Comparison of ENCODE assay signal across 8 mouse cellular contexts in genomic region chr11:64968507-64968906, GRCm38 (mm10). TPM values are rescaled to one million over a fixed set of nuclear protein-coding genes. Genes with fewer than 3 reads are reported as not detected.
DNase-seq lines count a peak whose midpoint lies in the region; ATAC-seq and TF ChIP-seq lines count a peak whose summit lies in the region.

No protein-coding gene starts in this region.

- H3K27ac ChIP-seq in forebrain, embryonic 10.5 days, result peak overlapping the region; percentile 53
- no peak overlapping the region for H3K27ac ChIP-seq in heart, embryonic 15.5 days
- no peak overlapping the region for H3K27ac ChIP-seq in liver, embryonic 11.5 days (ENCODE audit: low read depth, low read length)
- no peak overlapping the region for H3K27ac ChIP-seq in neural tube, embryonic 11.5 days (ENCODE audit: low read depth, low read length)

- H3K9ac ChIP-seq in heart, embryonic 15.5 days, result no peak overlapping the region
- no peak overlapping the region for H3K9ac ChIP-seq in liver, embryonic 11.5 days (ENCODE audit: low read depth, low read length)
- no peak overlapping the region for H3K9ac ChIP-seq in neural tube, embryonic 11.5 days (ENCODE audit: low read length)

- H3K4me3 ChIP-seq in forebrain, embryonic 10.5 days, result no peak overlapping the region
- no peak overlapping the region for H3K4me3 ChIP-seq in heart, embryonic 15.5 days
- no peak overlapping the region for H3K4me3 ChIP-seq in liver, embryonic 11.5 days (ENCODE audit: low read depth, low read length)
- H3K4me3 ChIP-seq in neural tube, embryonic 11.5 days (ENCODE audit: low read depth, low read length), result no peak overlapping the region

- TF ChIP-seq CTCF in brain, embryonic 14.5 days (IDR thresholded peaks at IDR 0.05; ENCODE audit: borderline replicate concordance, extremely low read depth, insufficient read depth, insufficient read length), result peak; percentile 88

- peaks cover 9% of the 10 kb centered on the region for H3K4me1 ChIP-seq in forebrain, embryonic 10.5 days
- no peaks in the 10 kb centered on the region for H3K4me1 ChIP-seq in heart, embryonic 15.5 days (replicated peaks)
- peaks cover 5% of the 10 kb centered on the region for H3K4me1 ChIP-seq in liver, embryonic 11.5 days (replicated peaks; ENCODE audit: control insufficient read depth, insufficient read depth, low read length)
- peaks cover 4% of the 10 kb centered on the region; the same call in 1 of the 2 replicates for H3K4me1 ChIP-seq in neural tube, embryonic 11.5 days (ENCODE audit: control insufficient read depth, insufficient read depth, low read length)

- 0 out of 2 replicates have a peak, but pooled peaks have one; percentile 35 for ATAC-seq in heart, embryonic 15.5 days (replicated peaks; ENCODE audit: insufficient number of reproducible peaks, insufficient read depth, low FRiP score, low read depth)
- ATAC-seq in liver, embryonic 11.5 days (replicated peaks; ENCODE audit: low FRiP score), result peak; percentile 63
- peak; percentile 91 for ATAC-seq in neural tube, embryonic 11.5 days (ENCODE audit: insufficient read depth, low FRiP score, low TSS enrichment)

- DNase-seq in ES-CJ7 (ENCODE audit: low read depth, low spot score), result peak; percentile 68
- DNase-seq in brain, embryonic 14.5 days (ENCODE audit: low read depth), result peak; percentile 93
- peak; percentile 82 for DNase-seq in forebrain, embryonic 10.5 days (ENCODE audit: extremely low spot score, low spot score)
- DNase-seq in kidney, postnatal 14 days, result peak; percentile 70
- peak; percentile 50 for DNase-seq in liver, embryonic 11.5 days (ENCODE audit: low spot score)
- peak; percentile 83 for DNase-seq in neural tube, embryonic 11.5 days (ENCODE audit: low spot score)
- peak; percentile 28 for DNase-seq in thymus, postnatal 25 days

- no peaks in the 10 kb centered on the region for H3K36me3 ChIP-seq in forebrain, embryonic 10.5 days (replicated peaks)
- no peaks in the 10 kb centered on the region for H3K36me3 ChIP-seq in heart, embryonic 15.5 days
- no peaks in the 10 kb centered on the region for H3K36me3 ChIP-seq in liver, embryonic 11.5 days (ENCODE audit: control insufficient read depth, insufficient read depth, low read length)
- H3K36me3 ChIP-seq in neural tube, embryonic 11.5 days (ENCODE audit: control insufficient read depth, insufficient read depth, low read length), result no peaks in the 10 kb centered on the region

- no peaks in the 10 kb centered on the region for H3K9me3 ChIP-seq in forebrain, embryonic 10.5 days
- no peaks in the 10 kb centered on the region for H3K9me3 ChIP-seq in heart, embryonic 15.5 days (replicated peaks)
- H3K9me3 ChIP-seq in liver, embryonic 11.5 days (ENCODE audit: control insufficient read depth, low read length), result no peaks in the 10 kb centered on the region
- H3K9me3 ChIP-seq in neural tube, embryonic 11.5 days (ENCODE audit: control insufficient read depth, low read length), result no peaks in the 10 kb centered on the region

- TF ChIP-seq POLR2A in brain, embryonic 14.5 days (IDR thresholded peaks at IDR 0.05; ENCODE audit: borderline replicate concordance, extremely low read depth, insufficient read depth, insufficient read length, poor library complexity, severe bottlenecking), result no peak

- H3K4me2 ChIP-seq in heart, embryonic 15.5 days, result no peak overlapping the region
- H3K4me2 ChIP-seq in liver, embryonic 11.5 days, result no peak overlapping the region
- H3K4me2 ChIP-seq in neural tube, embryonic 11.5 days (ENCODE audit: low read depth), result no peak overlapping the region

- peaks cover 21% of the 10 kb centered on the region for H3K27me3 ChIP-seq in forebrain, embryonic 10.5 days (ENCODE audit: poor library complexity, severe bottlenecking)
- H3K27me3 ChIP-seq in heart, embryonic 15.5 days, result peaks cover 12% of the 10 kb centered on the region; the same call in 1 of the 2 replicates
- peaks cover 3% of the 10 kb centered on the region; the same call in 1 of the 2 replicates for H3K27me3 ChIP-seq in liver, embryonic 11.5 days (replicated peaks; ENCODE audit: control insufficient read depth, insufficient read depth, low read length)
- no peaks in the 10 kb centered on the region for H3K27me3 ChIP-seq in neural tube, embryonic 11.5 days (ENCODE audit: control insufficient read depth, insufficient read depth, low read length)

- 8% methylated on average over 3 of the region's 3 CpGs for WGBS in forebrain, embryonic 10.5 days
- WGBS in heart, embryonic 15.5 days, result 4% methylated on average over 3 of the region's 3 CpGs
- 13% methylated on average over 3 of the region's 3 CpGs for WGBS in liver, embryonic 11.5 days
- WGBS in neural tube, embryonic 11.5 days, result 13% methylated on average over 3 of the region's 3 CpGs

RNA-seq across cellular contexts. Expression of gene Elac2, which starts 10.3 kb away (rescaled TPM):
- polyA plus RNA-seq in brain, embryonic 14.5 days (2012; rRNA removed), result 35.5 and 35.7 TPM in 2 replicates
- polyA plus RNA-seq in forebrain, embryonic 10.5 days (2016; fragmentation: Nextera tagmentation; extraction: Ambion mirVana), result 39.9 and 40.3 TPM in 2 replicates
- 16.7 and 20.6 TPM in 2 replicates for polyA plus RNA-seq in heart, embryonic 15.5 days (2015; fragmentation: Nextera tagmentation; extraction: Ambion mirVana)
- polyA plus RNA-seq in liver, embryonic 11.5 days (2014; fragmentation: Nextera tagmentation; extraction: Ambion mirVana), result 47.3 and 54.6 TPM in 2 replicates
- polyA plus RNA-seq in neural tube, embryonic 11.5 days (2014; fragmentation: Nextera tagmentation; extraction: Ambion mirVana), result 36.6 and 43.0 TPM in 2 replicates

Comparison
In these comparisons a context has a peak if more than half of its experiments do, and no peak if none do; other contexts are left out.
1. DNase-seq: peak in every context shown above with its lines; median percentile 93 in brain, embryonic 14.5 days; 83 in neural tube, embryonic 11.5 days; 82 in forebrain, embryonic 10.5 days; 70 in kidney, postnatal 14 days; 68 in ES-CJ7; 50 in liver, embryonic 11.5 days; 28 in thymus, postnatal 25 days.
2. ATAC-seq: peak in every context shown above with its lines; median percentile 91 in neural tube, embryonic 11.5 days; 63 in liver, embryonic 11.5 days; 35 in heart, embryonic 15.5 days.